Mouse (Mus musculus) kidney, postnatal 0 days (tissue): ENCODE measurements at regions not wholly inside any gene's neighbourhood (a gene's known extent, or its start where the extent isn't known, plus 50 kb on each side); places are given as distances from the start of the nearest gene placed in this dataset.

ENCODE experiments used
- ATAC-seq: fragments of 200-750 bp; cut with Nextera tagmentation; replicated peaks from 2 replicates; pipeline ENCODE4 v1.8.0; 2017; ENCODE audit warnings: low read depth, moderate number of reproducible peaks, moderate TSS enrichment, moderate library complexity; ENCODE audit not compliant: low FRiP score
- DNase-seq: peaks from one replicate; pipeline ENCODE4 v3.0.0-alpha.2; 2016; ENCODE audit warnings: low spot score
- H3K27ac ChIP-seq: fragments of 300-500 bp; sonication (generic); 2 replicates; pipeline ENCODE4 v1.5.1; 2014; ENCODE audit warnings: mild to moderate bottlenecking
- H3K27me3 ChIP-seq: fragments of 300-500 bp; sonication (generic); 2 replicates; pipeline ENCODE4 v1.6.1; 2014; ENCODE audit warnings: low read length, mixed read lengths; ENCODE audit not compliant: insufficient read depth
- H3K36me3 ChIP-seq: fragments of 300-500 bp; sonication (generic); 2 replicates; pipeline ENCODE4 v1.6.1; 2014; ENCODE audit warnings: low read length, mixed read lengths; ENCODE audit not compliant: insufficient read depth
- H3K4me1 ChIP-seq: fragments of 300-500 bp; sonication (generic); replicated peaks from 2 replicates; pipeline ENCODE4 v1.6.1; 2014; ENCODE audit warnings: antibody characterized with exemption, low read length, mixed read lengths; ENCODE audit not compliant: insufficient read depth
- H3K4me2 ChIP-seq: fragments of 300-500 bp; sonication (generic); 2 replicates; pipeline ENCODE4 v1.6.1; 2014; ENCODE audit warnings: mild to moderate bottlenecking, low read length, moderate library complexity, mixed read lengths
- H3K4me3 ChIP-seq: fragments of 300-500 bp; sonication (generic); replicated peaks from 2 replicates; pipeline ENCODE4 v1.5.1; 2014; ENCODE audit warnings: low read depth, low read length
- H3K9ac ChIP-seq: fragments of 300-500 bp; sonication (generic); 2 replicates; pipeline ENCODE4 v1.6.1; 2014; ENCODE audit warnings: low read depth, low read length
- H3K9me3 ChIP-seq: fragments of 300-500 bp; sonication (generic); replicated peaks from 2 replicates; pipeline ENCODE4 v1.6.1; 2016; ENCODE audit warnings: low read length, inconsistent platforms, mixed read lengths
- CTCF ChIP-seq: IDR thresholded peaks from 2 replicates; pipeline ENCODE4 v1.5.1; 2016; ENCODE audit warnings: antibody characterized with exemption, low read depth, mild to moderate bottlenecking, moderate library complexity
- WGBS: fragments of 180-500 bp; shearing (Covaris S2); extraction: QIAGEN DNeasy Blood & Tissue Kit; methylation state at CpG from one replicate; pipeline ENCODE4 v1.1.7; 2014; 5-methylcytosine and 5-hydroxymethylcytosine counted together

GRCm38 (mm10) chr16:90619565-90620311 is 107.5 kb downstream of the Mis18a start:
- no peak overlapping the region for H3K4me2 ChIP-seq

GRCm38 (mm10) chr16:90615791-90616190 is 111.4 kb downstream of the Mis18a start:
- no peak for ATAC-seq
- Histone ChIP-seq H3K9me3 (no peaks in the 10 kb centered on the region), H3K27me3 (no peaks in the 10 kb centered on the region), H3K4me1 (0 out of 2 replicates have a peak, but pooled peaks cover 4% of the 10 kb centered on the region), H3K4me2 (no peak overlapping the region), H3K27ac (no peak overlapping the region), H3K4me3 (no peak overlapping the region), H3K9ac (no peak overlapping the region), H3K36me3 (no peaks in the 10 kb centered on the region)
- 59% methylated on average over 10 of the region's 10 CpGs for WGBS
- DNase-seq: no peak
- no peak for TF ChIP-seq CTCF

More at GRCm38 (mm10) chr16:90619565-90620311, 107.5 kb downstream of the Mis18a start:
- WGBS: 34% methylated on average over 13 of the region's 13 CpGs
- Histone ChIP-seq H3K9me3 (no peaks in the 10 kb centered on the region), H3K27me3 (no peaks in the 10 kb centered on the region), H3K27ac (0 out of 2 replicates have a peak overlapping the region, but pooled peaks have one; percentile 8), H3K9ac (no peak overlapping the region), H3K4me3 (no peak overlapping the region), H3K4me1 (0 out of 2 replicates have a peak, but pooled peaks cover 4% of the 10 kb centered on the region), H3K36me3 (no peaks in the 10 kb centered on the region)
- no peak for TF ChIP-seq CTCF
- peak; percentile 85 for DNase-seq
- ATAC-seq: no peak; the same call in 1 of the 2 replicates

- Histone ChIP-seq H3K27me3 (no peaks in the 10 kb centered on the region), H3K9me3 (no peaks in the 10 kb centered on the region), H3K4me3 (no peak overlapping the region), H3K4me2 (no peak overlapping the region), H3K4me1 (no peaks in the 10 kb centered on the region), H3K36me3 (no peaks in the 10 kb centered on the region), H3K9ac (no peak overlapping the region), H3K27ac (no peak overlapping the region)
- no peak for DNase-seq
- no peak for ATAC-seq
- no peak for TF ChIP-seq CTCF
- WGBS: 83% methylated on average over 1 of the region's 1 CpGs
Observed at GRCm38 (mm10) chr16:90614137-90614536, 113.1 kb downstream of the Mis18a start.

DNA sequence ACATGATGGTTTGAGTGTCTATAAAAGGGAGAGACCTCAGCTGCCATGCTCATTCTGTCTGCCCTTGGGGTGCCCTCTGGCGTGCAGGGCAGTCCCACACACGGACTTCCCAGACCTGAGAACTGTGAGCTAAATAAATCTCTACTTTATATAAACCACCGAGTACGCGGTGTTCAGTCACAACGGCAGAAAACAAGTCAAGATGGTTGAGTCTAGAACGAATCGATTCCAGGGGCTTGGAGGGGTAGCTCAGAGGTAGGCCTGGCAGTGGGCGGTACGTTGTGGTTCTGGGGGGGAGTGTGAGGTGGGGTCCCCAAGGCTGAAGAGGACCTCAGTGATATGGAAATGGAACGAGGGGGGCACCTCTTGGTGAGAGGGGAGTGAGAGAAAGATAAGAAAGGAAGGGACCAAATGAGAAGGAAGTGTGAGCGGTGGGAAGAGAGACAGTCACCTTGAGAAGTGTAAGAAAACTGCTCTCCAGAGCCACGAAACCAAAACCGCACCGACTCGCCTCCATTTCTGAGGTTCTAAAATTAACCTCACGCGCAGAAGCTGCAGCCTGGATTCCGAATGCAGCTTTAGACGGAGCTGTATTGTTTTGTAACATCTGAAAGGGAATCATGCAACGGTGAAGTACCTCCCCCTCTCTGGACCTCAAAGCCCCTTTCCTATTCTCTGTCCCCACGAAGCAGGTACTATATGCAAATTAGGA is 117.0 kb downstream of the Mis18a start:
- no peaks in the 10 kb centered on the region for H3K4me1 ChIP-seq
- DNase-seq (no peak), ATAC-seq (no peak)
- WGBS: 87% methylated on average over 22 of the region's 22 CpGs
- H3K27me3 ChIP-seq: no peaks in the 10 kb centered on the region
- TF ChIP-seq CTCF: no peak
- H3K36me3 ChIP-seq: no peaks in the 10 kb centered on the region
- no peak overlapping the region for H3K4me2 ChIP-seq
- no peak overlapping the region for H3K4me3 ChIP-seq
- no peaks in the 10 kb centered on the region for H3K9me3 ChIP-seq
- H3K9ac ChIP-seq: no peak overlapping the region
- H3K27ac ChIP-seq: no peak overlapping the region

DNA sequence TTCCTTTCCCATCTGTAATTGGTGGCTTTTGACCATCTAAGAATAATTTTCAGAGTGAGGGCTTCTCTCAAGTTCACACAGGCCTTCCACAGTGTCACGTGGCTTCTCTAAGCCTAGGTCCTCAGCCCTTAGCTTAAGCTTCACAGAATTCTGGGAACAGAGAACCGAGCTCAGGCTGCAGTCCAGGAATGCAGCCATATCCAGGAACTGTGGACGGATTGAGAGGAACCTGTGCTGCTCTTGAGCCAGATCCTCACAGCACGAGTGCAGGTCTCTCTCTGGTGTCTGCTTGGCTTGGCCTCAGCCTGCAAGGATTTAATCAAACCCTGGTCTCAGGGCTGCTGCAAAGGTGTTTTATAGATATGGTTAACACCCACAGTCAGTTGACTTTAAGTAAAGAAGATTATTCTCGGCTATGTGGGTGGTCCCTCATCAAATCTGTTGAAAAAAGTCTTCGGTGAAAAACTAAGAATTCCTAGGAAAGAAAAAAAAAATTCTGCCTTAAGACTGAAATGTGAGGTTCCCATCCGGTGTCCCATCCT is 127.8 kb downstream of the Mis18a start:
- WGBS: 68% methylated on average over 7 of the region's 7 CpGs

DNA sequence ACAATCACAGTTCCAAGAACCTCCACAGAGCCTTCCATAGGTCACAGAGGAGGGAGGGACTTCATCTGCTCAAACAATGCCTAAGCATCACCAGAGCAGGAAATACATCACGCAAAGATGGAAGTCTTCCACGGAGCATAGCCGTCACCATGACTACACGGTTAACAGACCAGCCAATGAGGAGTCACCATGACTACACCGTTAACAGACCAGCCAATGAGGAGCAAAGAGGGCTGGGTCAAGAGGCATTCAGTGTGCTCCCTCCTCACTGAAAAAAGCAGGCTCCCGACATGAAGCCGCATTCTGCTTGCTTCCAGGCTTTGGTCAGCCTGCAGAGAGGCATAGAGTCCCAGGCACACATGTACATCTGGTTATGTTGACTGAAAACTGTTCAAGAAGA is 128.5 kb downstream of the Mis18a start:
- Histone ChIP-seq H3K4me1 (no peaks in the 10 kb centered on the region), H3K27me3 (no peaks in the 10 kb centered on the region), H3K9me3 (no peaks in the 10 kb centered on the region), H3K27ac (no peak overlapping the region), H3K9ac (no peak overlapping the region), H3K4me2 (no peak overlapping the region), H3K4me3 (no peak overlapping the region), H3K36me3 (no peaks in the 10 kb centered on the region)
- TF ChIP-seq CTCF: no peak
- ATAC-seq (no peak), DNase-seq (no peak)
- 89% methylated on average over 7 of the region's 7 CpGs for WGBS

More for the DNA sequence above, 127.8 kb downstream of the Mis18a start:
- Histone ChIP-seq H3K9ac (no peak overlapping the region), H3K27ac (no peak overlapping the region), H3K4me1 (no peaks in the 10 kb centered on the region), H3K9me3 (no peaks in the 10 kb centered on the region), H3K36me3 (no peaks in the 10 kb centered on the region), H3K4me3 (no peak overlapping the region), H3K4me2 (no peak overlapping the region), H3K27me3 (no peaks in the 10 kb centered on the region)
- TF ChIP-seq CTCF: no peak
- DNase-seq (no peak), ATAC-seq (no peak)
